Mouse (Mus musculus): ENCODE measurements around the gene Zcchc7.

DNA sequence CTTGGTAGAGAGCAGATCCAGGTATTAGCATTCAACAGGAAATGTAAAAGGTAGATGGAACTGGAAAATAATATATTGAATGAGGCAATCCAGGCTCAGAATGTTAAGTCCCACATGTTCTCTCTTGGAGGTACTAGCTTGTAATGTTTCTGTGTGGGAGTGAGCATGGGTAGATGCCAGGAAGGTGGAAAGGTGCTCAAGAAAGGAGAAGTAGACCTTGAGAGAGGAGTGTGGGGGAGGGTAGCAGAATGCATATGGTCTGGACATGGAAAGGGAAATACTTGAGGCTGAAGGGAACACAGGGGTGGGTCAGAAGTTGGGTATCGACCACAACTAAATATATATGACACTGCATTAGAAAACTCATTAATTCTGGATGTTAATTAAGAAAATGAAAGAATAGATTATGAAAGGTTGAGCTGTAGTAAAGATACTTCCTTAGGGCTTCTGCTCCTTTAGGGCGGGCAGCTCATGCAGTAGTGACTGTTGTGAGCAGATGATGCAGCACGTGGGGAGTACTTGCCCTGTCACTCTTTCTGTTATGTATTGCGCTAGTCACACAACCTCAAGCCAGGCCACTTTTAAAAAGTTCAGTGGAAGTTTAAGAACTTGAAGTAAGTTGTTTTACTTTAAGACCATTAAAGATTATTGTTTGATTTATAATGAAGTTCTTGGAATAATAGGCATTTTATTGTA lies 24.9 kb downstream of the Zcchc7 start:
- TF ChIP-seq CTCF (IDR thresholded peaks at IDR 0.05; ENCODE audit: borderline replicate concordance, extremely low read depth, insufficient read depth, insufficient read length) (no peak), POLR2A (IDR thresholded peaks at IDR 0.05; ENCODE audit: borderline replicate concordance, extremely low read depth, insufficient read depth, insufficient read length, poor library complexity, severe bottlenecking) (no peak)
